Mouse (Mus musculus) adrenal gland, postnatal 25 days (tissue): ENCODE measurements around the gene E330009J07Rik. TPM values are rescaled to one million over a fixed set of nuclear protein-coding genes. Genes with fewer than 3 reads are reported as not detected.
A peak's percentile ranks its signal among the peaks of the same experiment; 100 is the strongest.

Experiments
- DNase-seq: peaks from one replicate; pipeline ENCODE4 v3.0.0; 2021; ENCODE audit warnings: mixed read lengths
- total RNA-seq: library from RNA; stranded (reverse); gene quantifications from 2 replicates; pipeline ENCODE4 v1.2.3, GENCODE M21; 2021

The E330009J07Rik gene
- total RNA-seq, 1 experiment from 2014 or later = 21.1 TPM

DNA sequence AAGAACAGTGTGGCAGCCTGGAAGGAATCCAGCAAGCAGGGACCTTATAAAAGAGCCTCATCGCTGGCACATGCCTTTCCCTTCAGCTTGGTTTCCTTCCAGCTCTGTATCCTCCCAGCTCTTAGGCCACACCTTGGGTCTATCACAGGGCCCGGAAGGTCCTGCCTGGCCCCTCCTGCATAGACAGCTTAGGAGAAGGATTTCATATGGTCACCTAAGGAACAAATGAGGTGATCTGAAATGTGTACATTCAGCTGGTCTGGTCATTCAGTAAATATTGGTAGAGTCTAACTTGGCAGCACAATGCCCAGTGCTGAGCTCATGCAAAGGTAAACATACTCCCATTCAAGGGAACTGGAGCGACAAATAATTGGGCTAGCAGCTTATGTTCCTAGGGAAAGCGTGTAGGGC, 6.4 kb downstream of the E330009J07Rik start:
- no peak for DNase-seq

GRCm38 (mm10) chr6:40428696-40429095, 7.2 kb downstream of the E330009J07Rik start:
- no peak for DNase-seq

- no peak for DNase-seq
These were observed 8.5 kb downstream of the E330009J07Rik start for GRCm38 (mm10) chr6:40427441-40427840.

- DNase-seq = peak; percentile 18
These were observed 12.2 kb downstream of the E330009J07Rik start for GRCm38 (mm10) chr6:40423774-40424173.

- DNase-seq = no peak
These were observed 12.9 kb downstream of the E330009J07Rik start for GRCm38 (mm10) chr6:40423013-40423412.

GRCm38 (mm10) chr6:40421099-40421498, 14.8 kb downstream of the E330009J07Rik start:
- no peak for DNase-seq

GRCm38 (mm10) chr6:40418386-40418785, 17.5 kb downstream of the E330009J07Rik start:
- no peak for DNase-seq

DNA sequence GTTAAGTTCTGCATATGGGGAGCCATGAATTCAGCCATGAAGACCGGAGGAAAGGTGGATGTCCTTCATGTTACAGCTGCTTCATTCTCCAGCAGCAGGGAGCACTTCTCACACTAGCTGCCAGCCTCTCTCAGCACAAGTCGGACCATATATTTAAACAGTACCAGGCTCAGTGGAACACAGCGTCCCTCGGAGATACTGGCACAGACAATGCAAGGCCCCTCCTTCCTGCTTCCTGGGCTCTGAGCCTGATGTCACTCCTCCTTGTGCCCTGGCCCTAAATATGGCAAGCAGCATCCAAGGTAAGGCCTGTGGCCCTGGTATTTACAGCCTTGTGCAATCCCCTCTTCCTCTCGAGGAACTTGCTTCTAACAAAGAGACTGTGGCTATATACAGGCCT, 20.1 kb downstream of the E330009J07Rik start:
- DNase-seq = no peak

DNA sequence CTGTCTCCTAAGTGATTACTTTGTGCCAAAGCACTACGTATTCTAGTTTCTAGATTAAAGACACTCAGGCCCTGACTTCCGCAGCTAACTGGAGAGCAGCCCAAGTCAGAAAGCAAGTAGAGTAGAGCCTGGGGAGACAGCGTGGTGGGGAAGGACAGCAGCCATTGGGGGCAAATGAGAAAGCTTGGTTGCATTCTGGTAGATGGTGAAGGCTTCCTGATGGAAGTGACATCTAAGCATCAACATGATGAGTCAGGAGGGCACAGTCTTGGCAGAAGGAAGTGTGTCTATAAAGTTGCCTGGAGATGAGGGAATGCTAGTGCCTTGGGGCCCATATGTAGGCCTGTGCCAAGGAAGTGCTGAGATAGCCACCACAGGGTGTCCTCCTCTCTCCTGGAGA, 22.4 kb downstream of the E330009J07Rik start:
- DNase-seq = no peak

GRCm38 (mm10) chr6:40413046-40413445, 22.9 kb downstream of the E330009J07Rik start:
- DNase-seq = no peak

DNA sequence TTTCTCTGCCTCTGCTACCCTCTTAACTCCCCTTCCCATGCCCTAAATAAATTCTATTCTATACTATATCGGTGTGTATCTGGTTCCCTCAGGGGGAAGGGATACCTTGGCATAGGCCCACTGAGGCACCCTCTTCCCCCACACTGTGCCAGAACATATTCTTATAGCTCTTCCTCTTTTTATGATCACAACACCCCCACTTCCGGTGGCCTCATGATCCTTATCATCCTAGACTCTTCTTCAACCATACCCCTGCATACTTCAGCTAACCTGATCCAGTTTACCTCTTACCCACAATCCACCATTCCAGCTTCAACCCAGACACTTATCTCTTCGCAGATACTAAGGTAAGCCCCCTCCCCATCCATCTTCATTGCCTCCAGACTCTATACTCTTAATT, 24.9 kb downstream of the E330009J07Rik start:
- DNase-seq = no peak

GRCm38 (mm10) chr6:40403640-40404285, 32.2 kb downstream of the E330009J07Rik start:
- DNase-seq = no peak

- DNase-seq = no peak
These were observed 33.9 kb downstream of the E330009J07Rik start for GRCm38 (mm10) chr6:40402031-40402430.

DNA sequence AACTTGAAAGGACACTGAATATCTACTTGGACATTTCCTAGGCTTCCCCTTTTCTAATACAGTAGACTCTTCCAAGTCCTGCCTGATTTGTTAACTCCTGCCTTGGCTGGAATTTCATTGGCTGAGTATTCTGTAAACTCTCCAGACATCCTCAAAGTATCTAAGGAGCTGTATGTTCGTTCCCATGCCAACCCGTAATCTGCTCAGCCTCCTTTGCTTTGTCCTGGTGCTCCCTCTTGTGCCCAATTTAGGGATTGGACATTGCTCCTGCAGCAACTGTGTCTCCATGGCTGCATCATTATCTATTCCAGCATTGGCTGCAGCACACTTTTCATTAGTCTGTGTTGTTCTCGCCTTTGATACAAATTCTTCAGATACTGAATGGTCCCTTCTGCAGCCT, 42.7 kb downstream of the E330009J07Rik start:
- DNase-seq = peak; percentile 50

GRCm38 (mm10) chr6:40390975-40391374, 45.0 kb downstream of the E330009J07Rik start:
- DNase-seq = no peak

GRCm38 (mm10) chr6:40388660-40389059, 47.3 kb downstream of the E330009J07Rik start:
- no peak for DNase-seq

DNA sequence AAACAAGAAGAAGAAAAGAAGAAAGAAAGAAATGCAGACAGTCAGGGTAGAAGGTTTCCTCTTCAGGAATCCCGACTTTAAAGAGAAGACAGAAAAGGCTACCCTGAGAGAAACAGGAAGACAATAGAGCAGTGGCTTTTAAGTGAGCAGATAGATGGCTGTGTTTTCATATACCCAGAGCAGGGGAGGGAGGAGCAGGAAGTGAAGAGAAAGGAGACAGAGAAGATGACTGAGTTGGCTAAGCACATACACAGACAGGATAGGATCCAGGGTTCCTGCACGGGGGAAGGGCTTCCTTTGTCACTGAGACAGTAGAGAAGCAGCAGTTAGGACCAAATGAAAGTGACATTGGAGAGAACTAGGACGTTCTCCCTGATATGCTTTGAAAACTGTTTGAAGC, 50.3 kb downstream of the E330009J07Rik start:
- no peak for DNase-seq

GRCm38 (mm10) chr6:40381908-40382307, 54.0 kb downstream of the E330009J07Rik start:
- DNase-seq = no peak

DNA sequence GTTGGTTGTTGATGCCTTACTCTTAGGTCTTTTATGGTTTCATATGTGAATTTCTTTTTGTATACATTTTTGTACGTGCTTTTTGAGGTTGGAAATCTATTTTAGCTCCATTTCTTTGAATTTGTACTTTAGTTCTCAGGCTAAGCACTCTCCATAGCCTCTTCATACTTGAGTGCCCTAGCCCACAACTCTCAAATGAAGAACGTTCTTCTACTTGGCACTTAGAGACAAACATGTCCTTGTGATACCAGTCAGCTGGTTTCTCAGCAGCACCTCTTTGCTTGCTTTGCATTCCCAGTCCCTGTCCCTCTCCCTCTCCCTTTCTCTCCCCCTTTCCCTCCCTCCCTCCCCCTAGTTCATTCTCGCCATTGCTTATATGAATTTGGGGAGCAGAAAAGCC, 55.8 kb downstream of the E330009J07Rik start:
- DNase-seq = no peak

GRCm38 (mm10) chr6:40371031-40371430, 64.9 kb downstream of the E330009J07Rik start:
- no peak for DNase-seq

DNA sequence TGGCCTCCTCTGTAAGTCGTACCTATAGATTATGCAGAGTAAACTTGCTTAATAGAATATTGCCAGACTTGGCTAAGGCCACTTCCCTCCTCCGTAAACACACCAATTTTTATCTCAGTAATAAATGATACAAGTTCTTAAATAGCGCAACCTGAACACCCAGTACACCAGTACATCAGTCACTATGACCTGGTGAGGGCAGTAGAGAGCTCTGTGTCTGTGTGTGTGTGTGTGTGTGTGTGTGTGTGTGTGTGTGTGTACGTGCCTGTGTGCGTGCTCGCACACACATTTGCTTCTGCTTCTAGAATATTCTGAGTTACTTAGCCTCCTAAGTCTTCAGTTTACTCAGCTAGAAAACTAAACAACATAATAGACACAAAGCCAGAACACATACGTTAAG, 82.6 kb downstream of the E330009J07Rik start:
- no peak for DNase-seq
